Mouse (Mus musculus) brain, embryonic 14.5 days (tissue): ENCODE data around the gene Actr3.

Experiments
- CTCF ChIP-seq: fragments of 200-500 bp; IDR thresholded peaks from 2 replicates; pipeline ENCODE4 v1.5.1; 2012; ENCODE audit warnings: inconsistent platforms, mild to moderate bottlenecking, moderate library complexity, borderline replicate concordance; ENCODE audit not compliant: insufficient read depth, insufficient read length; ENCODE audit errors: extremely low read depth
- POLR2A ChIP-seq: fragments of 200-500 bp; IDR thresholded peaks from 2 replicates; pipeline ENCODE4 v1.6.1; 2012; ENCODE audit warnings: mild to moderate bottlenecking, inconsistent platforms, borderline replicate concordance; ENCODE audit not compliant: poor library complexity, insufficient read depth, insufficient read length, severe bottlenecking; ENCODE audit errors: extremely low read depth

DNA sequence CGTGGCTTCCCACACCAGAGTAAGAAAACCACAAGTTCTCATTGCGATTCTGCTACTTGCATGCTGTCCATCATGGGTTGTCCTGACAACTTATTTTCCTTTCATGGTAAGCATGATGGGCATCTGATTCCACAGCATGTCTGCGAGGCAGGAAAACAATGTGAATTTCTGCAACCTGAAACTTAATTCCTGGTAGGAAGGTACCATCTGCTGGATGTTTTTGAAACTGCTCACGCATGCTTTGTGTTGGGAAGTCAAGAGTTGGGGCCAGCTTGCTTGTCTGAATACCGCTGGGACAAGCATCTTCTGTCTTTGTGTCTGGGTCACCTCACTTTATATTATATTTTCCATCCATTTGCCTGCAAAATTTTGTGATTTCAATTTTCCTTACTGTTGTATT, 62.7 kb downstream of the Actr3 start:
- TF ChIP-seq CTCF (peak; percentile 36; the same call in 1 of the 2 replicates), POLR2A (no peak)
